In the genomic region with DNA sequence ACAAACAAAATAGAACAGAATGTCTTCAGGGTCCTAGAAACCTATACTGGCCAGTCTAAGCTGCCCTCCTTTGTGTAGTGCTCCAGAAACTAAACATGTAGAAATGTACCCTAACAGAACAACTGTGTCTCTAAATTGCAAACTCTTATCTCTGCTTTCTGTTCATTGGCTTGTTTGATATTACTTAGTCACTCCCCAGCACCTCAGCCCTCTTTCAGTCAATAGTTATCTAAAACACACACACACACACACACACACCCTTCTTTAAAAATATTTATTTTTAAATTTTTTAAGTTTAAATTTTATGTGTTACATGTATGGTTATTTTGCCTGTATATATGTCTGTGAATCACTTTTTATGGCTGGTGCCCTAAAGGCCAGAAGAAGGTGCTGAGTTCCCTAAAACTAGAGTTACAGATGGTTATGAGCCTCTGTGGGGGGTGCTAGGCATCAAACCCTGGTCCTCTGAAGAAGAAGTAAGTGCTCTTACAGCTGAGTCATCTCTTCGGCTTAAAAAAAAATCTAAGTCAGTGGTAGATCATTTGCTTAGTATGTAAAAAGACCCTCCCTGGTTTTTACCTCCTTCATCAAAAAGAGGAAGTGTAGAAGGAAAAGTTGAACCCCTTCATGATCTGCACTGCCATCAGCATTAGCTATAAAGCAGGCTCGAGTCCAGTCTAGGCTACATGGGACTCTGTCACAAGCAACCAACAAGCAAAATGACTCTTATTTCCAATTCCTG, we compare ENCODE assay signal across 22 mouse cellular contexts.
A peak's percentile ranks its signal among the peaks of the same experiment; 100 is the strongest.
DNase-seq lines count a peak whose midpoint lies in the region; ATAC-seq and TF ChIP-seq lines count a peak whose summit lies in the region.
"Had no signal": no experiment of that assay in that cellular context is flagged by ENCODE, and none has a peak within 500 bp of the region (broad histone marks: within the 10 kb centered on the region; RNA-seq: fewer than 3 reads in every experiment).

No protein-coding gene starts in this region.

- H3K4me3 ChIP-seq in CH12.LX (replicated peaks in 1 of 3; ENCODE audit: low read depth in 2 of 3, low read length in 2 of 3, poor library complexity in 1 of 3) = no peak overlapping the region
- no peak overlapping the region for H3K4me3 ChIP-seq in liver, embryonic 14.5 days (ENCODE audit: insufficient read depth in 1 of 2, low read depth in 2 of 2, low read length in 2 of 2)
- H3K4me3 ChIP-seq in intestine, embryonic 15.5 days (replicated peaks) = no peak overlapping the region
- no peak overlapping the region for H3K4me3 ChIP-seq in hindbrain, embryonic 12.5 days
- H3K4me3 ChIP-seq: embryonic facial prominence, embryonic 10.5 days; erythroblast, embryonic 14.5 days; heart, adult 2 months; heart, embryonic 15.5 days had no signal

- no peaks in the 10 kb centered on the region for H3K9me3 ChIP-seq in CH12.LX (replicated peaks; ENCODE audit: low read length)
- no peaks in the 10 kb centered on the region for H3K9me3 ChIP-seq in liver, embryonic 14.5 days (ENCODE audit: control insufficient read depth, low read length)
- H3K9me3 ChIP-seq in intestine, embryonic 15.5 days = no peaks in the 10 kb centered on the region
- no peaks in the 10 kb centered on the region for H3K9me3 ChIP-seq in hindbrain, embryonic 12.5 days (replicated peaks)
- H3K9me3 ChIP-seq: heart, embryonic 15.5 days had no signal

- no peak overlapping the region for H3K4me2 ChIP-seq in CH12.LX (ENCODE audit: insufficient read depth, low read depth, poor library complexity, severe bottlenecking)
- H3K4me2 ChIP-seq in liver, embryonic 14.5 days (ENCODE audit: low read depth) = no peak overlapping the region
- no peak overlapping the region for H3K4me2 ChIP-seq in intestine, embryonic 15.5 days (replicated peaks)
- no peak overlapping the region for H3K4me2 ChIP-seq in hindbrain, embryonic 12.5 days (replicated peaks)
- H3K4me2 ChIP-seq: heart, embryonic 11.5 days; heart, embryonic 15.5 days; hindbrain, embryonic 14.5 days had no signal

- ATAC-seq in erythroblast, adult 5-6 weeks (replicated peaks; ENCODE audit: low FRiP score, poor library complexity, severe bottlenecking) = peak; percentile 85
- peak; percentile 46; the same call in 1 of the 2 replicates for ATAC-seq in liver, embryonic 14.5 days (ENCODE audit: insufficient read depth)
- peak; percentile 67 for ATAC-seq in megakaryocyte progenitor cell, adult 5-6 weeks (replicated peaks; ENCODE audit: poor library complexity)
- no peak for ATAC-seq in intestine, embryonic 15.5 days
- ATAC-seq in hindbrain, embryonic 12.5 days (ENCODE audit: low FRiP score) = no peak
- ATAC-seq: CD4-positive, CD25-positive, alpha-beta regulatory T cell, adult 4 months; forebrain, embryonic 16.5 days had no signal

- peak; percentile 87 for TF ChIP-seq EP300 in CH12.LX (IDR thresholded peaks at IDR 0.05; ENCODE audit: low read length)
- 0 out of 2 replicates have a peak, but pooled peaks have one; percentile 42 for TF ChIP-seq EP300 in liver, embryonic 14.5 days (IDR thresholded peaks at IDR 0.05; ENCODE audit: low read depth)

- TF ChIP-seq RAD21 in CH12.LX (IDR thresholded peaks at IDR 0.05; ENCODE audit: low read depth, low read length) = no peak

- no peak for TF ChIP-seq POLR2A in CH12.LX (IDR thresholded peaks at IDR 0.05; ENCODE audit: low read depth, low read length)

- H3K79me2 ChIP-seq in CH12.LX (replicated peaks; ENCODE audit: control insufficient read depth, extremely low read depth, insufficient read depth, poor library complexity, severe bottlenecking) = no peaks in the 10 kb centered on the region

- in situ Hi-C loops in CH12.LX (cut with MboI; ENCODE audit: low pct_ligation_motif_present, low pct_unique_long_range_greater_than_20kb, low sequenced_read_pairs) = no loop called here

- no peak overlapping the region for H3K9ac ChIP-seq in CH12.LX (ENCODE audit: insufficient read depth, low read depth)
- no peak overlapping the region for H3K9ac ChIP-seq in liver, embryonic 14.5 days (replicated peaks)
- no peak overlapping the region for H3K9ac ChIP-seq in intestine, embryonic 15.5 days
- no peak overlapping the region for H3K9ac ChIP-seq in hindbrain, embryonic 12.5 days
- H3K9ac ChIP-seq: heart, embryonic 15.5 days; hindbrain, embryonic 14.5 days had no signal

- no peaks in the 10 kb centered on the region for H3K27me3 ChIP-seq in CH12.LX (replicated peaks)
- no peaks in the 10 kb centered on the region for H3K27me3 ChIP-seq in liver, embryonic 14.5 days (ENCODE audit: control insufficient read depth, insufficient read depth, low read length)
- H3K27me3 ChIP-seq in intestine, embryonic 15.5 days (replicated peaks) = no peaks in the 10 kb centered on the region
- no peaks in the 10 kb centered on the region for H3K27me3 ChIP-seq in hindbrain, embryonic 12.5 days
- H3K27me3 ChIP-seq: heart, embryonic 15.5 days had no signal

- H3K4me1 ChIP-seq in CH12.LX (ENCODE audit: control insufficient read depth in 1 of 2, insufficient read depth in 2 of 2) = peaks cover 3 to 18% of the 10 kb centered on the region in 2 experiments; a peak in 2 of 4 replicates
- H3K4me1 ChIP-seq in liver, embryonic 14.5 days (replicated peaks; ENCODE audit: control insufficient read depth in 2 of 2, insufficient read depth in 2 of 2, low read length in 1 of 2) = peaks cover 5 to 13% of the 10 kb centered on the region in 2 experiments; a peak in 3 of 4 replicates
- no peaks in the 10 kb centered on the region for H3K4me1 ChIP-seq in intestine, embryonic 15.5 days (replicated peaks)
- H3K4me1 ChIP-seq in hindbrain, embryonic 12.5 days = no peaks in the 10 kb centered on the region
- H3K4me1 ChIP-seq: embryonic facial prominence, embryonic 10.5 days; heart, embryonic 15.5 days had no signal

- 51% methylated on average over 2 of the region's 2 CpGs for WGBS in liver, embryonic 14.5 days (ENCODE audit: insufficient replicate concordance)
- WGBS in intestine, embryonic 15.5 days = 94% methylated on average over 2 of the region's 2 CpGs
- 90% methylated on average over 2 of the region's 2 CpGs for WGBS in hindbrain, embryonic 12.5 days

- dilution Hi-C loops in CH12.LX (cut with MboI; ENCODE audit: extremely low pct_ligation_motif_present, extremely low pct_unique_long_range_greater_than_20kb, low sequenced_read_pairs) = no loop called here

- no peak overlapping the region for H3K27ac ChIP-seq in CH12.LX (ENCODE audit: insufficient read depth, low read depth)
- H3K27ac ChIP-seq in liver, embryonic 14.5 days = no peak overlapping the region
- no peak overlapping the region for H3K27ac ChIP-seq in intestine, embryonic 15.5 days
- H3K27ac ChIP-seq in hindbrain, embryonic 12.5 days = no peak overlapping the region
- H3K27ac ChIP-seq: embryonic facial prominence, embryonic 10.5 days; heart, adult 2 months; heart, embryonic 15.5 days; hindbrain, embryonic 14.5 days had no signal

- H3K36me3 ChIP-seq in CH12.LX (replicated peaks in 1 of 2; ENCODE audit: control insufficient read depth in 1 of 2, insufficient read depth in 1 of 2, low read length in 1 of 2) = no peaks in the 10 kb centered on the region
- no peaks in the 10 kb centered on the region for H3K36me3 ChIP-seq in liver, embryonic 14.5 days (replicated peaks; ENCODE audit: control insufficient read depth, insufficient read depth, low read depth)
- H3K36me3 ChIP-seq in intestine, embryonic 15.5 days = no peaks in the 10 kb centered on the region
- no peaks in the 10 kb centered on the region for H3K36me3 ChIP-seq in hindbrain, embryonic 12.5 days
- H3K36me3 ChIP-seq: embryonic facial prominence, embryonic 10.5 days; heart, embryonic 15.5 days had no signal

- peak; percentile 77 for DNase-seq in CH12.LX (ENCODE audit: extremely low read depth)
- DNase-seq in liver, embryonic 14.5 days (ENCODE audit: low read depth in 3 of 3, low spot score in 3 of 3) = no peak
- no peak for DNase-seq in layer of hippocampus, postnatal 36 days
- DNase-seq: adrenal gland, adult 2 months; adrenal gland, postnatal 25 days; B cell, adult 2 months; cerebellum, adult 2 months; cerebellum, postnatal 10 days; gastrocnemius, postnatal 14 days; heart, adult 2 months; heart, postnatal 14 days had no signal

- TF ChIP-seq CTCF in CH12.LX (conservative IDR thresholded peaks at IDR 0.05 in 1 of 2, IDR thresholded peaks at IDR 0.05 in 1 of 2; ENCODE audit: low read depth in 2 of 2, low read length in 2 of 2) = no peak
- TF ChIP-seq CTCF in liver, embryonic 14.5 days (IDR thresholded peaks at IDR 0.05; ENCODE audit: low read depth) = no peak

TF ChIP-seq in CH12.LX, 34 proteins besides CTCF, POLR2A, EP300 and RAD21:
- TF ChIP-seq RCOR1 (conservative IDR thresholded peaks at IDR 0.05; ENCODE audit: low read depth, low read length) (no peak), ETS1 (conservative IDR thresholded peaks at IDR 0.05; ENCODE audit: low read depth, low read length) (peak; percentile 16; the same call in 1 of the 2 replicates), JUN (IDR thresholded peaks at IDR 0.05; ENCODE audit: insufficient read depth, low read depth, low read length) (peak; percentile 57), MAX (IDR thresholded peaks at IDR 0.05; ENCODE audit: low read length) (no peak), IRF4 (IDR thresholded peaks at IDR 0.05; ENCODE audit: low read depth, low read length) (peak; percentile 64), MAFK (IDR thresholded peaks at IDR 0.05; ENCODE audit: insufficient replicate concordance, low read length) (peak; percentile 94), ZC3H11A (IDR thresholded peaks at IDR 0.05; ENCODE audit: low read depth, low read length) (no peak), JUND (conservative IDR thresholded peaks at IDR 0.05; ENCODE audit: low read depth, low read length) (peak; percentile 56), TBP (conservative IDR thresholded peaks at IDR 0.05; ENCODE audit: low read depth, low read length) (0 out of 2 replicates have a peak, but pooled peaks have one; percentile 31), MYC (IDR thresholded peaks at IDR 0.05; ENCODE audit: low read depth, low read length) (0 out of 2 replicates have a peak, but pooled peaks have one; percentile 21), ZNF384 (IDR thresholded peaks at IDR 0.05; ENCODE audit: low read depth, low read length) (peak; percentile 95), MEF2A (IDR thresholded peaks at IDR 0.05; ENCODE audit: borderline replicate concordance, low read depth, low read length) (0 out of 2 replicates have a peak, but pooled peaks have one; percentile 40)

Comparison
In these comparisons a context has a peak if more than half of its experiments do, and no peak if none do; other contexts are left out.
1. ATAC-seq: peak in erythroblast, adult 5-6 weeks (single experiment), liver, embryonic 14.5 days (single experiment) and megakaryocyte progenitor cell, adult 5-6 weeks (single experiment); none in intestine, embryonic 15.5 days (single experiment) and hindbrain, embryonic 12.5 days (single experiment).